Mouse (Mus musculus) G1E (cell line): ENCODE results near the gene Chd5.

Experiments
- CTCF ChIP-seq: IDR thresholded peaks from 2 replicates; pipeline ENCODE4 v1.5.1; 2012; ENCODE audit warnings: low read depth, low read length, inconsistent platforms, mixed read lengths
- GATA1 ChIP-seq: IDR thresholded peaks from 2 replicates; pipeline ENCODE4 v1.6.1; 2012; ENCODE audit warnings: borderline replicate concordance, low read length, inconsistent platforms, mixed read lengths
- POLR2AphosphoS5 ChIP-seq: IDR thresholded peaks from 2 replicates; pipeline ENCODE4 v1.6.1; 2012; ENCODE audit warnings: low read depth, low read length, inconsistent platforms; ENCODE audit not compliant: insufficient replicate concordance
- TAL1 ChIP-seq: conservative IDR thresholded peaks from 2 replicates; pipeline ENCODE4 v1.6.1; 2012; ENCODE audit warnings: low read depth, low read length, inconsistent platforms, mixed read lengths

DNA sequence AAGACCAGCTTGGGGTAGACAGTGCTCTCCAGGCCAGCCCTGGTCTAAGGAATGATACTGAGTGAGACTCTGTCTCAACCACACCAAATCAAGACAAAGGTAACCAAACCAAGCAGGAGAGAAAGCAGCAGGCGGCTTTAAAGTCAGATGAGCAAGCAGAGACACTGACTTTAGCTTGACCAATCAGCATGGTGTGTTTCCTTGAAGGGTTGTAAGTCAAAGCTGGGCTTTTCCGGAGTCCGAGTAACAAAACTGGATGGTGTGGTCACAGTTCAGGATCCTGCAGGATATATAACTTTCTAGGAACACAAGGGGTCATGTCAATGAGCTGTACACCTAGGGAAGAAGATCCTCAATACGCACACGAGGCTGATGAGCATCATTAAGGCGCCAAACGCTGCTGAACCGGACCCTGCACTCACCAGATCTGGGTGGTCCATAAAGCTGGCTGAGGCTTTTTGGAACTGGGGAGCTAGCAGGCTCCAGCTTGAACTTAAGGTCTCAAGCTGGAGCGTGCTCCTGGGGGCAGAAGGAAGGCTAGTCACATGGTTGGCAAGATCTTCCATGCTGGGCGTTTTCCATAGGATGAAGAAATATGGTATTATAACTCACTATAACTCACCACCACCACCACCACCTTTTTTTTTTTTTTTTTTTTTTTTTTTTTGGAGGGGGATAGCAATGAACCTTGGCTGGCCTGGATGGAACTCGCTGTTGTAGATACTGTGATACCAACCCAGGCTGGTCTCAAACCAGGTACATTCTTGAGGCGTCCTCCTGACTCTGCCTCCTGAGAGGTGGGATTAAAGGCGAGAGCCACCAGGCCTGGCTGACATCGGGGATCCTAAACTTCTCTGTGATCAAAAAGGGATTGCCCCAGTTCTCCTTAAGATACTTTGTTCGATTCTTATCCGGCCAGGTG lies 13.5 kb upstream of the Chd5 start:
- TF ChIP-seq GATA1, result no peak
- no peak for TF ChIP-seq CTCF
- no peak for TF ChIP-seq TAL1
- TF ChIP-seq POLR2AphosphoS5, result no peak
